Mouse (Mus musculus): ENCODE data around the gene Grasp.

DNA sequence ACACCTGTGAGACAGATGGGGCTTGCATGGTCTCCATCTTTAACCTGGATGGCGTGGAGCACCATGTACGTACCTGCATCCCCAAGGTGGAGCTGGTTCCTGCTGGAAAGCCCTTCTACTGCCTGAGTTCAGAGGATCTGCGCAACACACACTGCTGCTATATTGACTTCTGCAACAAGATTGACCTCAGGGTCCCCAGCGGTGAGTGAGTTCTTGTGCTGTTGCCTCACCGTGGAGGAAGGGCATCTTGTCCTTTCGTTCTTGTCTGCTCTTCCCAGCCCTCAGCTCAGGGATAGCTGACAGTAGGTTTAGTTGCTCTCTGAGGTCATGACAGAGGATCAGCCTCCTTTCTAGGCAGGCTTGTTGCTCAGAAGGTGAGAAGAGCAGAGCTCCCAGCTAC, 30.0 kb upstream of the Grasp start:
- TF ChIP-seq GATA1 (IDR thresholded peaks at IDR 0.05; ENCODE audit: low read length) (no peak), TAL1 (IDR thresholded peaks at IDR 0.05; ENCODE audit: low read length) (no peak)

Data from erythroblast, embryonic 14.5 days (primary cell).